Mouse (Mus musculus) ES-CJ7 (cell line): ENCODE measurements around the gene Bcl2l10.

Experiments
- DNase-seq: peaks from one replicate; pipeline ENCODE4 v3.0.0; 2011; ENCODE audit warnings: low read depth, low spot score

The Bcl2l10 gene

DNA sequence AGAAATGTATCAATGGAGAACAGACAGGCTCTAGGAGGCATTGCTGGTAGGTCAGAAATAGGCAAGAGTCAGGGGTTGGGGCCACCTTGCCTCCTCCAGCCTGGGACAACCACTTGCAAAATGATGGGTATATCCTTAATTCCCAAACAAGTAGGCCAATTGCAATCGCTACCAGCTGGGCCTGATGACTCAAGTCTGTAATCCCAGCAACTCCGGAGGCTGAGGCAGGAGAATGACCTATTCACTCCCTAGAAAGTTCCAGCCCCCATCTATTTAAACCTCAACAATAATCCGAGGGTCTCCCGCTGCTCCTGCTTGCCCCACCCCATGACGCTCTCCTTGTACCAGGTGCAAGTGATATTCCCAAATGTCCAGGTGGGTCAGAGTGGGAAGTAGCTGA, at the start of gene Bcl2l10:
TSS of gene Bcl2l10 (plus strand) at position 301 of the 400 bp plus-strand sequence.
- DNase-seq: no peak

DNA sequence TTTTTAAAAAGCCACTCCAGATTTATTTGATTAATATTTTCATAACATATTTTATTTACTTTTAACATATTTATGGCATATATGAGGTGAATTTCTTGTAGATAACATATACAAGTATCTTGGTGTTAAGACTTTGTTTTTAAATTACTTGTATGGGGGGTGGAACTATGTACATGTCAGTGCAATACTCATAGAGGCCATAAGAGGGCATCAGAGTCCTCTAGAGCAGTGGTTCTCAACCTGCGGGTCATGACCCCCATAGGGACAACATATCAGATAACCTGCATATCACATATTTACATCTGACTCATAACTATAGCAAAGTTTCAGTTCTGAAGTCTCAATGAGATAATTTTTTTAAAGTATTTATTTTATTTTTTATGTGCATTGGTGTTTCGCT, 48.2 kb upstream of the Bcl2l10 start:
- DNase-seq: peak; percentile 69

DNA sequence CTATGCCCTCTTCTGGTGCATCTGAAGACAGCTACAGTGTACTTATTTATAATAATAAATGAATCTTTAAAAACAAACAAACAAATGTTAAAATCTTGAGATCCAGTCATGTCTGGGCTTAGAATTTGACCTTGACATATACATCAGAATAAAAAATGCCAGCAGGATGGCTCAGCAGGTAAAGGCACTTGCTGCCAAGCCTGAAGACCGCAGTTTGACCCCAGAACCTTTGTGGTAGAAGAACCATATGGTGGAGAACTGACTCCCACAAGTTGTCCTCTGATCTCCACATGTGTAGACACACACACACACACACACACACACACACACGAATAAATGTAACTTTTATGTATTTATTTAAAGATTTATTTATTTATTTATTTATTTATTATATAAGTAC, 44.5 kb upstream of the Bcl2l10 start:
- peak; percentile 33 for DNase-seq

GRCm38 (mm10) chr9:75303701-75304261, 43.8 kb upstream of the Bcl2l10 start:
- DNase-seq: peak; percentile 94

- DNase-seq: peak; percentile 79
These were observed 43.3 kb upstream of the Bcl2l10 start for GRCm38 (mm10) chr9:75304286-75304685.

DNA sequence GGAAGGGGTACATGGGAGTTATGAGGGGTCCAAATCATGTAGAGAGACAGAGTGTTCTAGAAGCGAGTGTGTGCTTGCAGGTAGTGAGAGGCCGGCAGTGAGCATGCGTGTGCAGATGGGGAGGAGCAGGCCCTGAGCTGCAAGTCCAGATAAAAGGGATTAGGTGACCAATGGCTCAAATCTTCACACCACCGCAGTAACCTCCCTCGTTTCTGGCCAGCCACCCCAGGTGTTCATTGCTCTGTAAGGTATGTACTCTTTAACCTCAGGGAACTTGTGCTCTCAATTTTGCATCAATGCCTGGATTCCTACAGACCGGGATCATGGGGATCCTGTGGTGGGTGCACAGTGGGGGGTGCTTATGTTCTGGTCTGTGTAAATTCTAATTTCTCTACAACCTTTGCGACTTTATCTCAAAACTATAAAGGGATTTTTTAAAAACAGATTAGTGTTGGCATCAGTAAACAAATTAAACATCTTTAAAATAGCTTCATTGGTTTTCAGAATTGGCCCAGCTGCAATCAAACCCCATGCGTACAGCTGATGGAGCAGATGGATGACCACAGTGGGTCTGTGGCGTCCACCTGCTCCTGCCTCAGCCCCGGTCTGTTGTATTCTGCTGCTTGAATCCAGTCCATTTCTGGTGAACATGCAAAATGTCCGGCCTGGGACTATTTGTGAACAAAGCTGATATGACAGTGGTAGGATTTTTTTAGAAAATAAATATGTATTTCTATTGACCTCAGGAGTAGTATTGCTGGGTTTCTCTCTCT, 41.2 kb upstream of the Bcl2l10 start, which contains the start of gene Gnb5:
TSS of gene Gnb5 (plus strand) at position 163 of the 773 bp plus-strand sequence.
- DNase-seq: no peak

DNA sequence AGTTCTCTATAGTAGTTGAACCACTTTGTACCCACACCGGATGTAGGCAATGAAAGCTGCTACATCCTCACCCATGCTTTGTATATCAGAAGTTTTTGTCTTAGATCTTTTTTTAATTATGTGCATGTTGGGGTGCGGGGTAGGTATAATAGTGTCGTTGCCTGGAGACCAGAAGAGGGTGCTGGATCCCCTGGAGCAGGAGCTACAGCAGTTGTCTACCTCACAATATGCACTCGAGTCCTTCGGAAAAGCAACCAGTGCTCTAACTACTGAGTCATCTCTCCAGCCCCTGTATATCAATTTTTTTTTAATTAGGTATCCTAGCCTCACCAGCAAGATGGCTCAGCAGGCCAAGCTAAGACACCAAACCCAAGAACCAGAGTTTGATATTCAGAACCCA, 40.5 kb upstream of the Bcl2l10 start:
- DNase-seq: no peak

DNA sequence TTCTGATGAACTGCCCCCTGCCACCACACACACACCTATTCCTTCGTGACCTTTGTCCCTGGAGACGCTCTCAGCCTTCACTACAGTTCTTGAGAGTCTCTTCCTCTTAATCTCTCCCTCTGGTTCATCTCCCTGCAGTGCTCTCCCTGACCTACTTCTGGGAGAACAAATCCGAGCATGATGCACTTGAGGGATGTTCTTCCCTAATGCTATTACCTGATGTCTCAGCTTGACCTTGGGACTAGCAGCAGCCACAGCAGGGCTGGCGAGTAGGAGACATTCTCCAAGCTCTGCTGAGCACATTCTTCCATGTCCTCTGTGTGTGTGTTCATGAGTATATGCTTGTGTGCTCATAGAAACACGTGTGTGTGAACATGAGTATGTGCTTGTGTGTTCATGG, 38.9 kb upstream of the Bcl2l10 start:
- DNase-seq: no peak

- peak; percentile 79 for DNase-seq
These were observed 35.5 kb upstream of the Bcl2l10 start for GRCm38 (mm10) chr9:75312008-75312407.

- DNase-seq: peak; percentile 64
These were observed 34.3 kb upstream of the Bcl2l10 start for GRCm38 (mm10) chr9:75313138-75313831.

- peak; percentile 79 for DNase-seq
These were observed 33.6 kb upstream of the Bcl2l10 start for GRCm38 (mm10) chr9:75313832-75314516.

DNA sequence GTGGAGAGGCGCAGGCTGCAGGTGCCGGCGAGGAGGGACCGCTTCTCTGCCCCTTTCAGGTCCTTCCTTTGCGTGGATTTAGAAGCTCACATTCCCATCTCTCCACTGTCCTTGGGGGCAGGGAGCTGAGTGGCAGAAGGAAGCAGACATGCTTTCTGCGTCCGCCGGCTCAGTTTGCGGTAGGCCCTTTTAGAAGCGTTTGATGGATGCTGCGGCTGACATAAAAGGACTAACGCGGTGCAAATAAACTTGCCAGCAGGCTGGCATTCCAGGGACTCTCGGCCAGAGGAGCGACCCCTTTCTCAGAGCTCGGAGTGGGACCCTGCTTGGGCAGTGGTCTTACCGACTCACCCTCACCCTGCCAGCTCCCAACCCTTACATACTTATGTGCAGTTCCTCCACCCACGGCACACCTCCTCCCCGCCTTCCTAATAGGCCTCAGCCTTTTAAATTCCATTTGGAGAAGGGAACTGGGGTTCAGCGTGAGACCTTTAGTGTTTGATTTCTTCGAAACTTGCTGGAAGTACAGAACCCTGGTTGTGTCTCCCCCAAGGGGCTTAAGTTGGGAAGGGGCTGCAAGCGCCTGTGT, 32.9 kb upstream of the Bcl2l10 start:
- DNase-seq: no peak

GRCm38 (mm10) chr9:75315238-75315637, 32.3 kb upstream of the Bcl2l10 start:
- DNase-seq: no peak

DNA sequence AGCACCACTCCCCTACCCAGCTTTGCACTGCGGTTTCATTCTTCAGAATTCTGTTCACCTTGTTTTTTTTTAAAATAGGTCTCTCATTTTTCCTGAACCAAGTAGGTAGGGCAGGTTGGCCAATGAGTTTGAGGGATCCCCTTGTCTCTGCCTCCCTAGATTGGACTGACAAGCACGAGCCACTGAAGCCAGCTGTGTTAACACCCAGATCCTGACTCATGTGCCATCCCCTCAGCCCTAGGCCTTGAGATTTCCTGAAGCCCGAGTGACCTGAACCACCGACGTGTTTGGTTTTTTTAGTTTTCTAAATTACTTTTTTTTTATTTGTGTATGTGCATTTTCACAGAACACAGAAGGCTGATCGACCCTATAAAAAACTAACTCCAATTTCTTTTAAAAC, 30.8 kb upstream of the Bcl2l10 start:
- no peak for DNase-seq

- no peak for DNase-seq
These were observed 29.4 kb upstream of the Bcl2l10 start for GRCm38 (mm10) chr9:75318196-75318595.

DNA sequence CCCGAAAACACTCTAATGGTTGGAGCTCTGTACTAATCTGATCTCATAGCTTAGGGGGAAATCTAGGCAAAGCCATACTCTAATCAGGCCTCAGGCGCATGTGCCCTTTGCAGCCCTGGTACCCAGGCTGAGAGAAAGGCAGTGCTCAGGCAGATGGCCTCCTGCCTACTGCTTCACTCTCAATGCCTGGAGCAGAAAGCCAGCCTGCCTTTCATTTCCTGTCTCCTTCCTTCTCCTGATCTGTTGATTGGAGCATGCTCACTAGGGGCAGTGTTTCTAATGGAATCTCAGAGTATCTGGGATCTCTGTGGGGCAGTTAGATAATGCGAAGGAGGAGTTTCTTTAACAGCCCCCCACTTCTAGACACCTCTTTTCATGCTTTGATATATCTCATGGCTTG, 28.2 kb upstream of the Bcl2l10 start:
- DNase-seq: no peak

GRCm38 (mm10) chr9:75322099-75322885, 25.3 kb upstream of the Bcl2l10 start:
- no peak for DNase-seq

DNA sequence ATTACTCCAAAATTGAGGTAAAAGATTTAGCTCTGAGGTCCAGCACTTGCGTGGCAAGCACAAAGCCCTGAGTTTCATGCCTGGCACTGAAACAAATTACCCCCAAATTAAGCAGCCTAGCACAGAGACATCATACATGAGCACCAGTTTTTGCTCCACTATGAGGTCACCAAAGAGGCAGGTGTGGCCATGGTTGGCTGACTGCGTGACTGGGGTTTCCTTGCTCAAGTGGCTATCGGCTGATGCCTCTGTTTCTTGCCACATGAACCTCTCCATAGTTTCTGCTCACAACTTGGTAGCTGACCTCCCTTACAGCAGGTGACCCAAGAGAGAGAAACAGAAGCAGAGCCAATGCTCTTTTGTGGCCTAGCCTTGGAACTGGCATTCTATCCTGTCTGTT, 19.5 kb upstream of the Bcl2l10 start:
- DNase-seq: no peak

GRCm38 (mm10) chr9:75330821-75331220, 16.7 kb upstream of the Bcl2l10 start:
- DNase-seq: no peak

DNA sequence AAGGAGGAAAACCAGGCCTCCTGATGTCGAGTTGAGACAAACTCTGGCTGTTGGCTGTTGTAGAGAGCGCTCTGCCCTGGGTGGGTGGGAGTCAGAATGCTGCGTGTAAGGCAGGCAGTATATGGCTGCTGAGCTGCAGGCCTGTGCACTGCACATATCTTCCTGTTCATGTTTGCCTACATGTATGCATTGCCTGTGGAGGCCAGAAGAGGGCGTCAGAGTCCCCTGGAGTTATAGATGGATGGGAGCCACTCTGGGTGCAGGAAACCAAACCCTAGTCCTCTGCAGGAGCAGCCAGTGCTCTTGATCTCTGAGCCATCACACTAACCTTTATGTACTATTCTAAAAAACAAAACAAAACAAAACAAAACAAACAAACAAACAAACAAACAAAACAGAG, 13.1 kb upstream of the Bcl2l10 start:
- DNase-seq: no peak

- no peak for DNase-seq
These were observed 9.5 kb upstream of the Bcl2l10 start for GRCm38 (mm10) chr9:75338016-75338415.
